Mouse (Mus musculus): Measurements from ENCODE around the gene Rbpj.

GRCm38 (mm10) chr5:53637206-53637605, 171.3 kb downstream of the Rbpj start:
- no peak for TF ChIP-seq POLR2A (IDR thresholded peaks at IDR 0.05; ENCODE audit: low read depth, low read length)
- no peak for TF ChIP-seq MXI1 (IDR thresholded peaks at IDR 0.05; ENCODE audit: low read depth, low read length)
- no peak for TF ChIP-seq CTCF (conservative IDR thresholded peaks at IDR 0.05 in 1 of 2, IDR thresholded peaks at IDR 0.05 in 1 of 2; ENCODE audit: low read depth in 2 of 2, low read length in 2 of 2)
- TF ChIP-seq ZKSCAN1 (IDR thresholded peaks at IDR 0.05; ENCODE audit: borderline replicate concordance, low read depth, low read length): no peak
- no peak for TF ChIP-seq USF1 (IDR thresholded peaks at IDR 0.05; ENCODE audit: low read depth, low read length)
- no peak for TF ChIP-seq POLR2AphosphoS2 (IDR thresholded peaks at IDR 0.05; ENCODE audit: low read depth, low read length)
- TF ChIP-seq SMC3 (IDR thresholded peaks at IDR 0.05; ENCODE audit: low read depth, low read length): no peak
